Mouse (Mus musculus): Measurements from ENCODE around the gene Mgll. TPM values are rescaled to one million over a fixed set of nuclear protein-coding genes. Genes with fewer than 3 reads are reported as not detected.
A peak's percentile ranks its signal among the peaks of the same experiment; 100 is the strongest.

Gene Mgll
- polyA plus RNA-seq, 1 experiment from 2014 or later = 29.1 TPM

- Histone ChIP-seq H3K4me2 (ENCODE audit: low read depth, low read length) (no peak overlapping the region), H3K9ac (ENCODE audit: low read depth, low read length) (no peak overlapping the region), H3K27ac (replicated peaks; ENCODE audit: low read depth, low read length) (no peak overlapping the region), H3K4me3 (ENCODE audit: low read depth, low read length) (no peak overlapping the region), H3K36me3 (ENCODE audit: control insufficient read depth, insufficient read depth, low read length) (no peaks in the 10 kb centered on the region), H3K27me3 (replicated peaks; ENCODE audit: control insufficient read depth, insufficient read depth, low read length) (no peaks in the 10 kb centered on the region), H3K9me3 (ENCODE audit: control insufficient read depth, low read length) (no peaks in the 10 kb centered on the region), H3K4me1 (ENCODE audit: control insufficient read depth, insufficient read depth, low read length) (no peaks in the 10 kb centered on the region)
- WGBS = 59% methylated on average over 3 of the region's 3 CpGs
- ATAC-seq (ENCODE audit: low read depth) = no peak; the same call in 1 of the 2 replicates
- DNase-seq (ENCODE audit: low spot score) = peak; percentile 24
These were observed 34.0 kb upstream of the Mgll start for GRCm38 (mm10) chr6:88690211-88690610.

GRCm38 (mm10) chr6:88691361-88691760, 32.9 kb upstream of the Mgll start:
- 72% methylated on average over 2 of the region's 2 CpGs for WGBS
- Histone ChIP-seq H3K4me1 (ENCODE audit: control insufficient read depth, insufficient read depth, low read length) (no peaks in the 10 kb centered on the region), H3K27me3 (replicated peaks; ENCODE audit: control insufficient read depth, insufficient read depth, low read length) (no peaks in the 10 kb centered on the region), H3K27ac (replicated peaks; ENCODE audit: low read depth, low read length) (no peak overlapping the region), H3K4me3 (ENCODE audit: low read depth, low read length) (no peak overlapping the region), H3K9me3 (ENCODE audit: control insufficient read depth, low read length) (no peaks in the 10 kb centered on the region), H3K4me2 (ENCODE audit: low read depth, low read length) (no peak overlapping the region), H3K9ac (ENCODE audit: low read depth, low read length) (no peak overlapping the region), H3K36me3 (ENCODE audit: control insufficient read depth, insufficient read depth, low read length) (no peaks in the 10 kb centered on the region)
- ATAC-seq (ENCODE audit: low read depth) = no peak
- no peak for DNase-seq (ENCODE audit: low spot score)

- H3K36me3 ChIP-seq (ENCODE audit: control insufficient read depth, insufficient read depth, low read length) = no peaks in the 10 kb centered on the region
- DNase-seq (ENCODE audit: low spot score) (no peak), ATAC-seq (ENCODE audit: low read depth) (no peak)
- no peaks in the 10 kb centered on the region for H3K27me3 ChIP-seq (replicated peaks; ENCODE audit: control insufficient read depth, insufficient read depth, low read length)
- H3K9me3 ChIP-seq (ENCODE audit: control insufficient read depth, low read length) = no peaks in the 10 kb centered on the region
- H3K27ac ChIP-seq (replicated peaks; ENCODE audit: low read depth, low read length) = no peak overlapping the region
- no peak overlapping the region for H3K4me3 ChIP-seq (ENCODE audit: low read depth, low read length)
- no peak overlapping the region for H3K4me2 ChIP-seq (ENCODE audit: low read depth, low read length)
- 98% methylated on average over 1 of the region's 1 CpGs for WGBS
- H3K4me1 ChIP-seq (ENCODE audit: control insufficient read depth, insufficient read depth, low read length) = no peaks in the 10 kb centered on the region; the same call in 1 of the 2 replicates
- no peak overlapping the region for H3K9ac ChIP-seq (ENCODE audit: low read depth, low read length)
These were observed 21.3 kb upstream of the Mgll start for GRCm38 (mm10) chr6:88702887-88703286.

- H3K36me3 ChIP-seq (ENCODE audit: control insufficient read depth, insufficient read depth, low read length) = no peaks in the 10 kb centered on the region
- no peaks in the 10 kb centered on the region; the same call in 1 of the 2 replicates for H3K4me1 ChIP-seq (ENCODE audit: control insufficient read depth, insufficient read depth, low read length)
- DNase-seq (ENCODE audit: low spot score) (no peak), ATAC-seq (ENCODE audit: low read depth) (no peak)
- H3K27ac ChIP-seq (replicated peaks; ENCODE audit: low read depth, low read length) = no peak overlapping the region
- 85% methylated on average over 5 of the region's 5 CpGs for WGBS
- no peak overlapping the region for H3K9ac ChIP-seq (ENCODE audit: low read depth, low read length)
- H3K27me3 ChIP-seq (replicated peaks; ENCODE audit: control insufficient read depth, insufficient read depth, low read length) = no peaks in the 10 kb centered on the region
- no peaks in the 10 kb centered on the region for H3K9me3 ChIP-seq (ENCODE audit: control insufficient read depth, low read length)
- H3K4me3 ChIP-seq (ENCODE audit: low read depth, low read length) = no peak overlapping the region
- no peak overlapping the region for H3K4me2 ChIP-seq (ENCODE audit: low read depth, low read length)
These were observed 20.5 kb upstream of the Mgll start for GRCm38 (mm10) chr6:88703731-88704130.

- Histone ChIP-seq H3K27me3 (replicated peaks; ENCODE audit: control insufficient read depth, insufficient read depth, low read length) (no peaks in the 10 kb centered on the region), H3K36me3 (ENCODE audit: control insufficient read depth, insufficient read depth, low read length) (no peaks in the 10 kb centered on the region), H3K9me3 (ENCODE audit: control insufficient read depth, low read length) (no peaks in the 10 kb centered on the region), H3K4me2 (ENCODE audit: low read depth, low read length) (no peak overlapping the region), H3K9ac (ENCODE audit: low read depth, low read length) (no peak overlapping the region), H3K4me3 (ENCODE audit: low read depth, low read length) (no peak overlapping the region), H3K4me1 (ENCODE audit: control insufficient read depth, insufficient read depth, low read length) (no peaks in the 10 kb centered on the region; the same call in 1 of the 2 replicates), H3K27ac (replicated peaks; ENCODE audit: low read depth, low read length) (no peak overlapping the region)
- DNase-seq (ENCODE audit: low spot score) = no peak
- ATAC-seq (ENCODE audit: low read depth) = no peak
- 70% methylated on average over 8 of the region's 8 CpGs for WGBS
These were observed 15.6 kb upstream of the Mgll start for GRCm38 (mm10) chr6:88708401-88709278.

GRCm38 (mm10) chr6:88709279-88709575, 15.0 kb upstream of the Mgll start:
- DNase-seq (ENCODE audit: low spot score) (no peak), ATAC-seq (ENCODE audit: low read depth) (no peak)
- WGBS = 78% methylated on average over 1 of the region's 1 CpGs
- H3K4me3 ChIP-seq (ENCODE audit: low read depth, low read length) = no peak overlapping the region
- no peaks in the 10 kb centered on the region for H3K27me3 ChIP-seq (replicated peaks; ENCODE audit: control insufficient read depth, insufficient read depth, low read length)
- H3K9me3 ChIP-seq (ENCODE audit: control insufficient read depth, low read length) = no peaks in the 10 kb centered on the region
- H3K36me3 ChIP-seq (ENCODE audit: control insufficient read depth, insufficient read depth, low read length) = no peaks in the 10 kb centered on the region
- no peak overlapping the region for H3K27ac ChIP-seq (replicated peaks; ENCODE audit: low read depth, low read length)
- no peak overlapping the region for H3K4me2 ChIP-seq (ENCODE audit: low read depth, low read length)
- no peak overlapping the region for H3K9ac ChIP-seq (ENCODE audit: low read depth, low read length)
- no peaks in the 10 kb centered on the region for H3K4me1 ChIP-seq (ENCODE audit: control insufficient read depth, insufficient read depth, low read length)

DNA sequence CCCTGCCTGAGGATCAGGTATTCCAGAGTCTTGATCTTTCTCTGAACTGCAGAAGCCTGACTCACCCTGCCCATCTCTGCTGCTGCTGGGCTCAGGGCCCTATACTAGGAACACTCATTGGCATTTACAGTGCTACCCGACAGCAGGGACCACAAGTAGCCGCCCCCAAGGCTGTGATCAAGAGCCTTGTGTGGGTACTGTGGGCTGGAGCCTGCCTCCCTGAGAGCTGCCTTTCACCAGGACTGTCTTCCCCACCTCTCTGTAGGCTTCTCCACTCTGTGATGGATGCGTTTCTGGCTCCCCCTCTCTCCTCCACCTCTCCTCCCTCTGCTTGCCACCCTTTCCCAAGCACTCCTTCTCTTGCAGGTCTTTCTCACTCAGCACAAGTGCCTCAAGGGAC, 12.9 kb upstream of the Mgll start:
- no peak overlapping the region for H3K4me3 ChIP-seq (ENCODE audit: low read depth, low read length)
- 79% methylated on average over 2 of the region's 3 CpGs for WGBS
- no peak overlapping the region for H3K27ac ChIP-seq (replicated peaks; ENCODE audit: low read depth, low read length)
- DNase-seq (ENCODE audit: low spot score) = no peak
- no peak overlapping the region for H3K4me2 ChIP-seq (ENCODE audit: low read depth, low read length)
- no peaks in the 10 kb centered on the region for H3K36me3 ChIP-seq (ENCODE audit: control insufficient read depth, insufficient read depth, low read length)
- no peaks in the 10 kb centered on the region for H3K4me1 ChIP-seq (ENCODE audit: control insufficient read depth, insufficient read depth, low read length)
- H3K9me3 ChIP-seq (ENCODE audit: control insufficient read depth, low read length) = no peaks in the 10 kb centered on the region
- no peak overlapping the region for H3K9ac ChIP-seq (ENCODE audit: low read depth, low read length)
- ATAC-seq (ENCODE audit: low read depth) = no peak
- H3K27me3 ChIP-seq (replicated peaks; ENCODE audit: control insufficient read depth, insufficient read depth, low read length) = no peaks in the 10 kb centered on the region

GRCm38 (mm10) chr6:88712083-88712482, 12.1 kb upstream of the Mgll start:
- Histone ChIP-seq H3K9ac (ENCODE audit: low read depth, low read length) (no peak overlapping the region), H3K36me3 (ENCODE audit: control insufficient read depth, insufficient read depth, low read length) (no peaks in the 10 kb centered on the region), H3K27ac (replicated peaks; ENCODE audit: low read depth, low read length) (no peak overlapping the region), H3K27me3 (replicated peaks; ENCODE audit: control insufficient read depth, insufficient read depth, low read length) (no peaks in the 10 kb centered on the region), H3K4me3 (ENCODE audit: low read depth, low read length) (no peak overlapping the region), H3K4me2 (ENCODE audit: low read depth, low read length) (no peak overlapping the region), H3K9me3 (ENCODE audit: control insufficient read depth, low read length) (no peaks in the 10 kb centered on the region), H3K4me1 (ENCODE audit: control insufficient read depth, insufficient read depth, low read length) (no peaks in the 10 kb centered on the region)
- 76% methylated on average over 4 of the region's 4 CpGs for WGBS
- DNase-seq (ENCODE audit: low spot score) (no peak), ATAC-seq (ENCODE audit: low read depth) (no peak)

- ATAC-seq (ENCODE audit: low read depth) (no peak), DNase-seq (ENCODE audit: low spot score) (no peak)
- no peaks in the 10 kb centered on the region for H3K27me3 ChIP-seq (replicated peaks; ENCODE audit: control insufficient read depth, insufficient read depth, low read length)
- H3K27ac ChIP-seq (replicated peaks; ENCODE audit: low read depth, low read length) = no peak overlapping the region
- no peaks in the 10 kb centered on the region for H3K4me1 ChIP-seq (ENCODE audit: control insufficient read depth, insufficient read depth, low read length)
- no peaks in the 10 kb centered on the region for H3K36me3 ChIP-seq (ENCODE audit: control insufficient read depth, insufficient read depth, low read length)
- H3K9ac ChIP-seq (ENCODE audit: low read depth, low read length) = no peak overlapping the region
- H3K9me3 ChIP-seq (ENCODE audit: control insufficient read depth, low read length) = no peaks in the 10 kb centered on the region
- no peak overlapping the region for H3K4me3 ChIP-seq (ENCODE audit: low read depth, low read length)
- H3K4me2 ChIP-seq (ENCODE audit: low read depth, low read length) = no peak overlapping the region
These were observed 10.9 kb upstream of the Mgll start for GRCm38 (mm10) chr6:88713320-88713719.
